In the genomic region with DNA sequence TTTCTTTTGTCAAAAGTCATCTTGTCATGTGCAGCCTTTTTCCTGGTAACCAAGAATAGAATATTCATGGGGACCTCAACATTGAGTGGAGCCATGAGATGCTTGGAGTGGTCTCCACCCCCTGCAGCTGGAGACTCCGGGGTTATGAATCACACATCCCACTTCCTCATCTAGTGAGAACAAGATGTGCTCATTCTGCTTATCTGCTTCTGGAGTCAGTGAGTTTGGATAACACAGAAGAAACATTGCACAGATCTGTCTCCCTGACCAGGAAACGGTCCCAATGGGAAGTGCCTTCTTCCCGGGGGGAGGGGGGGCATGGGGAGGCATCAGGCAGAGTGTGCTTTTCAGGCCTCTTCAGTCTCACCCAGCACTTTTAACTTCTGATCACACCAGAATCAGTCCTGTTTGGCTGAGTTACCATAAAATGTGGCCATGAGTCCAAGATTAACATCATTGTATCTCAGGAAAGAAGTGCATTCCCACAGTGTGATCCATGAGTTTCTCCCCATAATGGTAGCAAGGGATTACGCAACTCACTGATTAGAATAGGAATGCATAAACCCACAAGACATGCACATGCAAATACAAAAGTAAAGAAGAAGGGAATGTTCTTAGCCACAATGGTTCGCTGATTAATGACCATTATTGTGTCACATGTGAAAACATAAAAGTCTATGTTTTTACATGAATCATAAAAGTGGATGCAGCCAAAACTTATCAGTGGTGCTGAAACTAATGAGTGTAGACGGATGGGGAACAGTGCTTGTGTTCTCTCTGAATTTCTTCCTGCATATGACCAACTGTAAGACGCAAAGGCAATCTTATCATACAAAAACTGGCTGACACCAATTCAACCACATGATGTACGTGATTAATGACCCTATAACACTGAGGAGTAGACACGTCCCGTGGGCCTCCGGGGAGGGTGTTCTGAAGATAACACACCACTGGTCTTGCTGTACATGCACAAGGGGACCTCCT, we compare ENCODE assay signal across 1 mouse cellular context.
A peak's percentile ranks its signal among the peaks of the same experiment; 100 is the strongest.
TF ChIP-seq lines count a peak whose summit lies in the region.

No protein-coding gene starts in this region.

TF ChIP-seq in CH12.LX, 34 proteins besides CTCF, POLR2A, EP300 and RAD21 (continued from another document):
- TF ChIP-seq TCF12 (IDR thresholded peaks at IDR 0.05; ENCODE audit: low read depth, low read length): peak; percentile 37; the same call in 1 of the 2 replicates
- no peak for TF ChIP-seq ZNF384 (IDR thresholded peaks at IDR 0.05; ENCODE audit: low read depth, low read length)
- no peak for TF ChIP-seq GABPA (IDR thresholded peaks at IDR 0.05; ENCODE audit: insufficient replicate concordance, low read depth, low read length)
- no peak for TF ChIP-seq MAFK (IDR thresholded peaks at IDR 0.05; ENCODE audit: insufficient replicate concordance, low read length)
- no peak for TF ChIP-seq MEF2A (IDR thresholded peaks at IDR 0.05; ENCODE audit: borderline replicate concordance, low read depth, low read length)
- no peak for TF ChIP-seq TBP (conservative IDR thresholded peaks at IDR 0.05; ENCODE audit: low read depth, low read length)
- TF ChIP-seq JUN (IDR thresholded peaks at IDR 0.05; ENCODE audit: insufficient read depth, low read depth, low read length): 0 out of 2 replicates have a peak, but pooled peaks have one; percentile 7
- TF ChIP-seq IRF4 (IDR thresholded peaks at IDR 0.05; ENCODE audit: low read depth, low read length): peak; percentile 75; the same call in 1 of the 2 replicates
TF ChIP-seq in CH12.LX: peak in this region for 6.
